Mouse (Mus musculus): ENCODE data around the gene Msi1. TPM values are rescaled to one million over a fixed set of nuclear protein-coding genes. Genes with fewer than 3 reads are reported as not detected.

Msi1 gene
- total RNA-seq (2014; fragmentation: Nextera tagmentation) (not detected in 2 replicates), total RNA-seq (2017) (not detected in 2 replicates)

DNA sequence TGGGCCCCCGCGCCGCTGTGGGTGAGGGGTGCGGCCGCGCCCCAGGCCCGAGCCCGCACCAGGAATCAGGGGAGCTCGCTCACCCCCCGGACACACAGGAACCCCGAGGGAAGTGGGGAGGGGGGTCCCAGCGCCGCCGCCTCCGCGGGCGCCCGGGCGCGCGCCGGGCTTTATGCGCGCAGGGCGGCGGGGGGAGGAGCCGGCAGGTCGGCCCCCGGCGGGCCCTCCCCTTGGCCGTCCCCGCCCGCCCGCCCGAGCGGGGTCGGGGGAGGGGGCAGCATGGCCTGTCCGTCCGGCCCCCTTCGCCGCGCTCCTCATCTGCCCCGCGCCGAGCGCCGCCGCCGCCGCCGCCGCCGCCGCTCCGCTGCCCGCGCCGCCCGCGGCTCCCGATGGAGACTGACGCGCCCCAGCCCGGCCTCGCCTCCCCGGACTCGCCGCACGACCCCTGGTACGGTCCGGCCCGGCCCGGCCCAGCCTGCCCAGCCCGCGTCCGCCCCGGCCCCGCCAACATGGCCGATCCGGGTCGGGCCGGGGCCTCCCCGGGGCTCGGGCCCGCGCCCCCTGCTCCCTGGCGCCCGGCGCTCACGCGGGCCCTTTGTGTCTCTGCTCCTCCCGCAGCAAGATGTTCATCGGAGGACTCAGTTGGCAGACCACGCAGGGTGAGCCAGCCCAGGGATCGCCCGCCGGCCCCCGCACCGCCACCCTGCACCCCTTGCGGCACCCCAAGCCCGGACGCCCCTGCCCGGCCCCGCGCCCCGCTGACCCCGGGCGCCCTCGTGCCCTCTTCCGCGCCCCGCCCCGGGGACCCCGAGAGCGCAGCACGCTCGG is at the start of gene Msi1:
TSS of gene Msi1 (plus strand) at position 241 of the 828 bp plus-strand sequence.
- no peak for ATAC-seq (replicated peaks; ENCODE audit: poor library complexity, severe bottlenecking)

DNA sequence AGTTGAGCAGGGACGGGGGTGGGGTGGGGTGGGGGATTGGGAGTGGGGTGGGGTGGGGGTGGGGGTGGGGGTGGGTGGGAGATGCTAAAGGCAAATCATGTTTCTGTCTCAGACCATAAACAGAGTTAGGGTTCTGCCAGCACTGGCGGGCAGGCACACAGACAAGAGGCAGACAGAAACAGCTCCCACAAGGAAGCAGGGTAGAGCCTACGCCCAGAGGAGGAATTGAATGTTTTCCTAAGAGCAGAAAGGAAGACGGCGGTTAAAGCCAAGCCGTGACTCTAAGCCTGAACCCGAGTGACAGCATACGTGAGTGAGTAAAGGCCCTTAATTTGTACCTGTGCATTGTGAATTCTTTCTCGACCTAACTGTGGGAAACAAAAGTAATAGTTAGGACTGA is 37.5 kb upstream of the Msi1 start:
- no peak for ATAC-seq (replicated peaks; ENCODE audit: poor library complexity, severe bottlenecking)

DNA sequence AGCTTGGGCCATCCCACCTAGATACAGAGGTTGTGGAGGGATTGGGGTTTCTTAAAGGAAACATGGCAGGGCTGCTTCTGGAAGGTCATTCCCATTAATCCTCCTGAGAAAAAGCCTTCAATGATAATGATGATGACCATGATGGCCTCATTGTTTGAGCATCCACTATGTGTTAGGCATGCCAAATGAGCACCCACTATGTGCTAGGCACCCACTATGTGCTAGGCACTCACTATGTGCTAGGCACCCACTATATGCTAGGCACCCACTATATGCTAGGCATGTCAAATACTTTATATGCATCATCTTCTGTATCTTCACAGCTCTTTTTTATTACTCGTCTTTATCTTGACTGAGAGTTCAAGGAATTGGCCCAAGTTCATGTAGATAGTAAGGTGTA is 36.4 kb upstream of the Msi1 start:
- no peak for ATAC-seq (replicated peaks; ENCODE audit: poor library complexity, severe bottlenecking)

DNA sequence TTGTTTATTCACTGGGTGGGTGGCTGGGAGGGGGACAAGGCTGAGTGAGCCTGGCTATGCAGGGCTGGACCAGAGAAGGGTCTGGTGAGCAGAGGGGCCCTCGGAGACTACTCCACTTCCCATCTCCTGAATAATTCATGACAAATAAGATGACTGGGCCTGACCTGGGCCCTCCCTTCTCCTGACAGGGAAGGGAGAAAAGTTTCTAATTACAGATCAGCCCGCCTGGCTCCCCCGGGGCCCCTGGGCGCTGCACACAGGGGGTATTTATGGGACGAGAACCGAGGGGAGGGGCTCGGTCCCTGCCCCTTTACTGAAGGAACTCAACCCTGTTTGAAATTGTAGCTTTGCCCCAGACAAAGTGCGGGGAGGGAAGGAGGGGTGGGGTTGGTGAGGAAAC is 35.2 kb upstream of the Msi1 start:
- ATAC-seq (replicated peaks; ENCODE audit: poor library complexity, severe bottlenecking): no peak

DNA sequence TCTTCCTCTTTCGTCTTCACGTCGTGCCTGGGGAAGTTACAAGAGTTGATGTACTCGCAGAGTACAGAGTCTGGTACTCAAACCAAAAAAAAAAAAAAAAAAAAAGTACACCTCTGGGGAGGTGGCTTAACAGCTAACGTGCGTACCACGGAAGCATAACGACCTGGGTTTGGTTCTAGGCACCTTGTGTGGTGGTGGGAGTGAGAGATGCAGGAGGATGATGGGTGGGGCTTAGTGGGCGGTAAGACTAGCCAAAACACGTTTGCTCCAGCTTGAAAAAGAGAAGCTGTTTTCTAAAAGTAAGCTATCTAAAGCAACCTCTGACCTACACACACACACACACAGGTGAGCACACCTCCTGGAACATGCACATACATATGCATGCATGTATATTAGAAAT is 34.6 kb upstream of the Msi1 start:
- no peak for ATAC-seq (replicated peaks; ENCODE audit: poor library complexity, severe bottlenecking)

DNA sequence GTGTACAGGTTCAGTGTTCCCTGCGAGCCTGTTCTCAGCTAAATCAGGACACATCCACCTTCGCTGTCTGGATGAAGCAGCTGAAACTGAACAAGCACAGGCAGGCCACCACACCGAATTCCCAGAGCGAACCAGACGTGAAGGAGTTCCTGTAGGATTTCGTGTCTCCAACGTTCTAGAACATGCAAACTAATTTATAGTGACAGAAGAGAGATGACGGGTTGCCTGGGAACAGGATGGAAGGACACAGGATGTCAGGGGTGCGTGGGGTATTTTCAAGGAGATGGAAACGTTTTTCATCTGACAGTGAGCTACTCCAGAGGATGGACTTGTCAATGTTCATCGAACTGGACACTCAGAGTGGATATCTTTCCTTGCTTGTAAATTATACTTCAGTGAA is 32.7 kb upstream of the Msi1 start:
- ATAC-seq (replicated peaks; ENCODE audit: poor library complexity, severe bottlenecking): no peak

DNA sequence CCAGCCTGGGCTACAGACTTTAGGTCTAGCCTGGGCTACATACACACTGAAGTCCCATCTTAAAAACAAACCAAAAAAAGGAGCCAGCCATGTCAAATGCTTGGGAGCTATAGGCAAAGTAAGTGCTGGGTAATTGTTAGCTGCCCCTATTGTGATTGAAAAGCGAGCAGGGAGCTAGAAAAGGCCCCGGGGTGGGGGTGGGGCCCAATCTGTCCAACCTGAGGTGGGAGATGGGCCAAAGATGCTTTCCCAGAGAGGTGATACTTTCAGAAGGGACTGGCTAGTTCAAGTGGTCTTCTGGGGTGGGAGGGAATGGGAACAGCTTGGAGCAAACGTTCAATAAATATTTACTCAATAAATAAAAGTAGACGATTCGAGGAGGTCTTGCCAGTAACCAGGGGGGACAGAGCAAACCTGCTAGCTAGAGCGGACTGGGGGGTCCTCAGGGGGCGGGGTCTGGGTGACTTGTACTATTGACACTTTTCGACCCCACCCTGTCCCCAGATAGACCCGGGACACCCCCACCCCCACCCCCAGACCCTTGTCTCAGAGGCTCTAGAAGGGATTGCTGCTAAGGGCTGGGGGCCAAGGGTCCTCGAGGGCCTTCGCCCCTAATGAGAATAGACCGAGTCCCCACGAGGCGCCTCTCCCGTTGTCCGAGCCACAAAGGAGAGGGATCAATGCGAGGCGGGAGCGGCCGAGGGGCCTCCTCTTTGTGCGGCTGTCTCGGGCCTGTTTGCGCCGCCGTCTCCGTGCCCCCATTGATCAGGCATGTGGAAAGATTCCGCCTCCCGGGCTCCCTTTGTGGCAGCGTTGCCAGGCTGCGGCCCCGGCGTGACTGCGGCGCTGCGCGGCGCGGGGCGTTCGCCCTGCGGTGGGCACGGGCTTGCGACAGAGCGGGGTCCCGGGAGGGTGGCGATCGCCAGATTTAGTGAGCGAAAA is 31.3 kb upstream of the Msi1 start:
- no peak for ATAC-seq (replicated peaks; ENCODE audit: poor library complexity, severe bottlenecking)

DNA sequence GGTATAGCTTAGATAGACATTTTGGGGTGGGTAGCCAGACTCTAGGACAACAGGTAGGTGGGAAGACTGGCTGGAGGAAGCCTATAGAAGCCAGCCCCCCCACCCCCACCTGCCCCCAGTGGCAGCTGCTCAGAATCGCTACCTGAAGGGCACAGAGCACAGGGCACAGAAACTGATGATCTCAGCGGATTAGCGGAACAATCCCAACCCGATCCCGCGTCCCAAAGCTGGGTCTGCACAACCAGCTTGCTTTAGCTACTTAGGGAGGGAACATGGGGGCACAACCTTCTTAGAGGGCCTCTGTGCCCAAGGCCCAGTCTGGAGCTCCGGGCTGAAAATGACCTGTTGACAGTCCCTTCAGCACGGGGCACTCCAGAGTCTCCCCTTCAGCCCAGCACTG is 27.3 kb upstream of the Msi1 start:
- no peak for ATAC-seq (replicated peaks; ENCODE audit: poor library complexity, severe bottlenecking)

DNA sequence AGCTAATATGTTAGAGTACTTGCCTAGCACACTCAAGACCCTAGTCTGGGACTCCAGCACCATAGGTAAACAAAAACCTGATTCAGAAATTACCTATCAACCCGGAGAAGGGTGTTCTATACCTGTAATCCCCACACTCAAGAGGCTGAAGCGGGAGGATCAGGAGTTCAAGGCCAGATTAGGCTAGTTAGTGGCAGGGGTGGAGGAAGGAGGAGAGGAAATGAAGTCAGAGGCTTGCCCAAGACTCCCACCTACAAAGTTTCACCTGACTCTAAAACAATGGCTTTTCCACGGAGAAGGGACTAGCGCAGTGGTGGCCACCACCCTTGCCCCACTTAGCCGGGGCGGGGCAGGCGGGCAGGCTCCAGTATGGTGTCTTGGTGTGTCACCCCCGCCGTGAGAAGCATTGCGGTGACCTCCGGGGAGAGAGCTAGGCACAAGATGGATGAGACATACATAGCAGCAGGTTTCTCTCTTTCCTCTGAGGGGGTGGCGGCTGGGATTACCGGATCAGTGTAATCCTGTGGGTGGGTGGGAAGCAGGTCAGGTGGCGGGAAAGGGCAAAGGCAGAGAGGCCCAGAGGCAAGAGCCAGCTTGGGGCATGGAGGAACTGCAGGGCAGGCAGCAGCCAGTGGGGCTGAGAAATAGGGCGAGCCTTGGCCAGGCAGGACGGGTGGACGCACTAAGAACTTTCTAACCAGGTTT is 25.8 kb upstream of the Msi1 start:
- no peak for ATAC-seq (replicated peaks; ENCODE audit: poor library complexity, severe bottlenecking)

DNA sequence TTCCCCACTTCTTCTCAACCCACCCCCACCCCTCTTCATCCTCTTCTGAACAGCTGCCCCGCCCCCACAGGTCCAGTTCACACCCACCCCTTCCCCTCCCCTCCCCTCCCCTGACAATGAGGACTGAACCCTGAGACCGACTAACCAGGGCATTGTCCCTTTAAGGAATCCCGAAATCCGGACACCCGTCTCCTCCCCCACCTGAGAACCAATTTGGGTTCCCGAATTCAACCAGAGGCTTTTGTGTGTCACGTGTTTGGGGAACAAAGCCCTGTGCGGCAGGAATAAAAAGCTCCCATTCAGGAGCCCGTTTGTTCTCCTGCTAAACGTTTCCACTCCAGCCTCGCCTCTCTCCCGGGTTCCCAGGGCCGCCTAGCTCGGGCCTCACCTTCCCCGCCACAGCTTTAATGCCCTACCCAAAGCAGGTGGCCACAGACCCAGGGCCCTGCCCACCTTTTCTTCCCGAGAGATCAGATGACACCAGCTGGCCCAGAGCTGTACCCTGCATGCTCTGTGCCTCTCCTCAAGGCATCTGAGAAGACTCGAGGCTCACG is 25.1 kb upstream of the Msi1 start:
- no peak for ATAC-seq (replicated peaks; ENCODE audit: poor library complexity, severe bottlenecking)

DNA sequence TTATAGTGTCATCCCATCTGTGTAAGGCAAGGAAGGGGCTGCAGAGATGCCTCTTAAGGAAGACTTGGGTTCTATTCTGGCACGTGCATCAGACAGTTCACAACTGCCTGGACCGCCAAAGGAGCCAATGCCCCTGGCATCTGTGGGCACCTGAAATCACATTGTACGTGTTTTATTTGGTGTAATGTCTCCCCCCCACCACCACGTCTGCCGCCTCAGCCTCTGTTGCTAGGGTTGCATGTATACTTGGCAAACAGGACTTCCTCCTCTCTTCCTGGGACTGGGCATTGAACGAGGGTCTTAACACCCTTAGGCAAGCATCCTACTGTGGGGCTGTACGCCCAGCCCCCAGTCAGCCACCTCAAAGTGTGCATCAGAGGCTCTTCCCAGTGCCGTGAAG is 24.2 kb upstream of the Msi1 start:
- no peak for ATAC-seq (replicated peaks; ENCODE audit: poor library complexity, severe bottlenecking)

DNA sequence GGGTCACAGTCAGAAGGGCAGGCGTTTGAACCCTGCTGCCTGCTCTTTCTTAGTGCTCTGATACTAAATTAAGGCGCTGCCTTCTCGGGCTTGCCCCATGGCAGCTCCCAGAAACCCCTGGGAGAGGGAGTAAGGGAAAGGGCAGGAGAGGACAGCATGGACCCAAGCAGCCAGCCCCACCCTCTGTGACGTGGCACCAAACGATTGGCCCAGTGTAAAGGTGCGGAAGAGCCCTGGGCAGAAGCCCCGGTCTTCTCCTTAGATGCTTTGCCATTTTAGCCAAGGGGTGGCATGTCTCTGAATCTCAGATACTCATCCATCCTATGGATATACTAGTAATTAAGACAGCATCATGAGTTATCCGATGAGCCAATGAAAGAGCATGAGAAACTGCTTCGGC is 21.3 kb upstream of the Msi1 start:
- ATAC-seq (replicated peaks; ENCODE audit: poor library complexity, severe bottlenecking): no peak

DNA sequence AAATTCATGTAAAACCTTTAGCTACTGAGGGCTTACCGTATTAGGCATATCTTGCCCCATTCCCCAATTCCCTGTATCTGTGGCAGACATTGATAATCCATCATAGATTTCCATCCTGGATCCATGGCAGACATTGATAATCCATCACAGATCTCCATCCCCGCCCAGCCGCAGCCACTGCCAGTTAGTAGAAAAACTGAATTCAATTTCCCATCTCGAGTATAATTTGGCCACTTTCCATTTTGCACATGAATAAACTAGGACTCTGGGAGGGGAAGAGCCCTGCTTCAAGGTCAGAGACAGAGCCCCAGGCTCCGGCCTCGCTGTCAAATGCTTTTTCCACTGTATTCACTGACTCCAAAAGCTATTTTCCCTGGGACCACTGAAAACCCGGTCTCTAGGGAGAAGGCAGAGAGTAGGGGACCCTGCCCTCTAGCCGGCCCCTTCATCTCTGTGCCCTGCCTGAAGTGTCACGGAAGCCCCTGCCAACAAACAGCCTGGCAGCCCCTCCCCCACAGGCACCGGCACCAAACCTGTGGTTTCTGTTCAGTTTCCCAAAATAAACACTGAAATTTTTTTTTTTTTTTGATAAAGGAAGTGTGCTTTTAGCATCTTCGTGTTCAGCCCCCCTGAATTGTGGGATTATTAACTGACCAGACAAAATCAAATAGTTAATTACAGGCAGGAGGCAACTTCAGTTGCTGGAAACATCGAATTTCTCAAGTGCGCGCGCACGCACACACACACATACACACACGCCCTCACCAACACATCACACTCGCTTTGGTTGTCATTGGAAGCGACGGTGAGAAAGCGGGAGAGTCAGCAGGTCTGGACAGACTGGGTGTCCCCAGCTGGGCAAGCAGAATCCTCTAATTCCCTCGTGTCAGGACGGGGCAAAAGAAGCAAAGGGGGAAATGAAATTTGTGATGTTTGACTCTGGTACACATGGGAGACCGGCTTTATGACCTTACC is 14.0 kb upstream of the Msi1 start:
- no peak for ATAC-seq (replicated peaks; ENCODE audit: poor library complexity, severe bottlenecking)

DNA sequence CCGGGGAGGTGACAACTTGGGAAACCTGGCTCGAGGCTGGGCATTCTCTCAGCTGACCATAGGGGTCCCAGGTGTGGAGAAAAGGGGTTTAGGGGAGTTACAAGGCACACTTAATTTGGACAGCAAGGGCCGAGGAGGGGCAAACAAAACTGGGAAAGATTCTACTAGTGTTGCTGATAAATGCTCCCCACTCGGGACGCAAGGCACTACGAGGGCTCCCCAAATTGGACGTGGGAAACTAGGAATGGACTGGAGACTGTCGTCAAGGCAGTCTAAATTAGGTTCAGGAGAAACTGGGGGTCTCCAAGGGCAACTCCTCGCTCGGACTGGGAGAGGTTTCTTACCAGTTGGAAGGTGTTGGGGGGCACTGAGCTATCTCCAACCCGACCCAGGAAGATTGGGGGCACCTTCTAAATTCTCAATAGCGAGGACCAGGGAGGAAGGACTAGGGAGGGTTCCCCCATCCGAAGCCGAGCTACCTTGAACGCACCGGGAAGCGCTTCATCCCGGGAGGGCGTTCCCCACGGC is 504 bp upstream of the Msi1 start:
- no peak for ATAC-seq (replicated peaks; ENCODE audit: poor library complexity, severe bottlenecking)

DNA sequence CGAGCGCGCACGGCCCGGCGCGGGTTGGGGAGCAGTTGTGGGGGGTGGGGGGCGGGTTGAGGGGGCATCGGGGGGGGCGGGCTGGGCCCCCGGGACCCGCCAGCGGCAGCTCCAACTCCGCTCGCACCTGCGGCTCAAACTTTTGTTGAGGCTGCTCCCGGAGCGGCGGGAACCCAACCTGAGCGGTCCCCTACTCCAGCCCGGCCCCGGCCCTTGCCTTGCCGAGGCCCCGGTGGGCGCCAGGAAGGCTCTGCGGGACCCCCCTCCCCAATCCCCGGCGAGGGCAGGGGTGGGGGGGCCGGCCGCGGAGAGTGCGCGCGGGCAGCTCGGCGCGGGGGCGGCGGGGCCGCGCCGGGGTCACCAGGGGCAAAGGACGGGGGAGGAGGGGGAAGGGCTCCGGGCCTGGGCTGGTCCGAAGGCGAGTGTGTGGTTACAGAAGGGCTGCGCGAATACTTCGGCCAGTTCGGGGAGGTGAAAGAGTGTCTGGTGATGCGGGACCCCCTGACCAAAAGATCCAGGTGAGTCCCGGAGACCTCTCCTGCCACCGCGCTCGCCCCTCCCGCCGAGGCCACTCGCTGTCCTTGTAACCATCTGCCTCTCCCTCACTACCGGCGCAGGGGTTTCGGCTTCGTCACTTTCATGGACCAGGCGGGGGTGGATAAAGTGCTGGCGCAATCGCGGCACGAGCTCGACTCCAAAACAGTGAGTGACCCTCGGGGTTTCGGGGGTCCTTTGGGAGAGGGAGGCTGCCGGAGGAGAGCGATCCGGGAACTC is 975 bp downstream of the Msi1 start:
- ATAC-seq (replicated peaks; ENCODE audit: poor library complexity, severe bottlenecking): no peak

DNA sequence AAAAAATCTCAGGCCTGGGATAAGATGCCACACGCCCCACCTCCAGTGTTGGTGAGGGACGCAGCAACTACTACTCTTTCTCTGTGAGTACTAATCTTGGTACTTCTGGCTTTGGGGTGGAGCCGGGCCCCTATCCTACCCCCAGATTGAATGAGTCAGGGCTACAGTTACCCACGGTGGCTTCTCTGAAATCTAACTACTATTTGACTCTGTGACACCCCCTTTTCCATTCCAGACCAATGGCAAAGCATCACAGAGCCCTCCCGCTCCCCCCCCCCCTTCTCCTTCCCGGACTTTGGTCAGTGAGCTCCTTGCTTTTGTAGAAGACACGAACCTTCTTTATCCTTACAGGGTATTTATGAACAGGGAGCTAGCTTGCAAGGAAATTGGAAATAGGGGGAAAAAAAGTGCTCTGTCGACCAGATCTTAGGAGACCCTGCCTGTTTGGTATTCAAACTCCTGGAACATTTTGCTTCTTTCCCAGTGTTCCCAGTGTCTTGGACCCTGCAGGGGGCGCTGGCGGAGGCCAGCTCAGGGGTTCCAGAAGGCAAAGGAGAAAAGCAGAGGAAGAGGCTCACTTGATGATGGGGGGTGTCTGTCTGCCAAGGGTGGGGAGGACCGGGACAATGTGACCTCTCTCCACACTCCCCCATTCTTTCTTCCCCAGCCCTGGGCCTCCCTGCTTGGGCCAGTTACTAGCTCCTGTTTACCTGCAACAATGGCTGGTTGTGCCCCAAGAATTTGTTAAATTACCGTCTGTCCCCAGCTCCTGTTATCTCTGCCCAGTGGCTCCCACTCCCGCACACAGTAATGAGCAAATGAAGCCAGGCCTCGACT is 1.9 kb downstream of the Msi1 start:
- ATAC-seq (replicated peaks; ENCODE audit: poor library complexity, severe bottlenecking): no peak

DNA sequence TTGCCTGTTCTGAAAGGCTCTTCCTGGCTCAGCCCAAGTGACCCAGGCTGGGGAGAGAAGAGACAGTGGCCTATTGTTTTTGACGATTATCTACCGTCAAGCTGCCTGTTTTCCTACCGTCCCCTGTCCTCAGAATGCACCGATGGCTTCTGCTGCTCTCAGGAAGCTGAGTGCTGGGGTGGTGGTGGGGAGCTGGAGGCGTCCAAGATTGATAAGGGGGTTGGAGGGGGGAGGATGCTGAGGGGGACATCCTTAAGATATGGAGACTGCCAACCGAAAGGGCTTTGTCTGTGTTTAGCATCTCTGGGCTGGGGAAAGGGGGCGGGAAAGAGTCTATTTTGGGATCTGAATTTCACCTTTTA is 2.5 kb downstream of the Msi1 start:
- ATAC-seq (replicated peaks; ENCODE audit: poor library complexity, severe bottlenecking): no peak

DNA sequence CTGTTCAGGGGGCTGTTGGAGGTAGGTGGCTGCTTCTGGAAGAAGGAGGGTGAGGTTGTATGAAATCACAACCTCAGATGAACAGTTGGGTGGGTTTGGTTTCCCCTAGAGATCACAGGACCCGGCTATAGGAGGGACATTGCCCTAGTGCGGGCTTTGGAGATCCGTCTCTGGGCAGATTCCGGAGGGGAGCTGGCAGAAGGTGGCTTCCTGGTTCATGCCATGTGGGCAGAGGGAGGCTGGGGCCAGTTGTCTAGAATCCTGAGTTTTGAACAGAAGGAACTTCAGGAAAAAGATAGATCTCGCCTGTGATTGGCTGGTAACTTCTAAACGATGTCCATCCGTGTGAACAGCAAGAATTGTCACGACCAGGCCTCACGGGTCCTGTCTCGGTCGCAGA is 3.0 kb downstream of the Msi1 start:
- no peak for ATAC-seq (replicated peaks; ENCODE audit: poor library complexity, severe bottlenecking)
